Mouse (Mus musculus) spleen, adult 2 months (tissue): ENCODE measurements around the gene Dennd4a. TPM values are rescaled to one million over a fixed set of nuclear protein-coding genes. Genes with fewer than 3 reads are reported as not detected.

ENCODE experiments used
- DNase-seq, 2 experiments: peaks; one replicate each; pipeline versions ENCODE4 v3.0.0 to v3.0.0-alpha.2; 2012 to 2021; ENCODE audit warnings: low spot score in 2 of 2, low read depth in 1 of 2
- H3K27ac ChIP-seq: fragments of 200-500 bp; 2 replicates; pipeline ENCODE4 v1.5.1; 2012; ENCODE audit warnings: low read length, inconsistent platforms; ENCODE audit not compliant: insufficient read depth
- H3K27me3 ChIP-seq: fragments of 200-500 bp; 2 replicates; pipeline ENCODE4 v1.6.1; 2012; ENCODE audit warnings: mild to moderate bottlenecking, moderate library complexity, low read length, inconsistent platforms; ENCODE audit not compliant: control insufficient read depth, insufficient read depth
- H3K36me3 ChIP-seq: fragments of 200-500 bp; 2 replicates; pipeline ENCODE4 v1.6.1; 2012; ENCODE audit warnings: mild to moderate bottlenecking, low read length, inconsistent platforms; ENCODE audit not compliant: control insufficient read depth, insufficient read depth
- H3K4me1 ChIP-seq: fragments of 200-500 bp; 2 replicates; pipeline ENCODE4 v1.6.1; 2011; ENCODE audit warnings: inconsistent platforms; ENCODE audit not compliant: control insufficient read depth, insufficient read depth, insufficient read length
- H3K4me3 ChIP-seq: fragments of 200-500 bp; 2 replicates; pipeline ENCODE4 v1.5.1; 2011; ENCODE audit warnings: mild to moderate bottlenecking, inconsistent platforms; ENCODE audit not compliant: insufficient read depth, insufficient read length; ENCODE audit errors: extremely low read depth
- CTCF ChIP-seq: fragments of 200-500 bp; IDR thresholded peaks from 2 replicates; pipeline ENCODE4 v1.5.1; 2011; ENCODE audit warnings: mild to moderate bottlenecking, inconsistent platforms; ENCODE audit not compliant: insufficient read depth, insufficient read length, insufficient replicate concordance; ENCODE audit errors: extremely low read depth
- POLR2A ChIP-seq: fragments of 200-500 bp; IDR thresholded peaks from 2 replicates; pipeline ENCODE4 v1.6.1; 2011; ENCODE audit warnings: low read depth, low read length, inconsistent platforms
- WGBS: fragments of 180-500 bp; shearing (Covaris S2); methylation state at CpG from one replicate; pipeline ENCODE4 v1.1.7; 2018; 5-methylcytosine and 5-hydroxymethylcytosine counted together
- polyA plus RNA-seq: library from polyadenylated mRNA; depleted of rRNA; stranded (reverse); fragments of >200 nt; gene quantifications from 2 replicates; pipeline ENCODE4 v1.2.3, GENCODE M21; 2012

Dennd4a gene
- polyA plus RNA-seq, 1 experiment = 25.9 TPM

- no peak for TF ChIP-seq POLR2A
- TF ChIP-seq CTCF = no peak
- Histone ChIP-seq H3K27me3 (no peaks in the 10 kb centered on the region), H3K4me1 (peaks cover 2% of the 10 kb centered on the region; the same call in 1 of the 2 replicates), H3K27ac (no peak overlapping the region), H3K4me3 (no peak overlapping the region), H3K36me3 (no peaks in the 10 kb centered on the region)
- 92% methylated on average over 5 of the region's 5 CpGs for WGBS
- DNase-seq = no peak
These were observed 8.6 kb upstream of the Dennd4a start for GRCm38 (mm10) chr9:64802561-64802960.

- DNase-seq = no peak
- H3K4me3 ChIP-seq = no peak overlapping the region
- no peaks in the 10 kb centered on the region for H3K36me3 ChIP-seq
- no peak for TF ChIP-seq POLR2A
- TF ChIP-seq CTCF = no peak
- H3K27ac ChIP-seq = no peak overlapping the region
- H3K27me3 ChIP-seq = no peaks in the 10 kb centered on the region
- WGBS = 90% methylated on average over 5 of the region's 5 CpGs
- H3K4me1 ChIP-seq = peaks cover under 1% of the 10 kb centered on the region; the same call in 1 of the 2 replicates
These were observed 7.5 kb upstream of the Dennd4a start for GRCm38 (mm10) chr9:64803373-64804214.

GRCm38 (mm10) chr9:64805875-64806274 is 5.3 kb upstream of the Dennd4a start:
- no peak for DNase-seq
- TF ChIP-seq POLR2A (no peak), CTCF (no peak)
- 74% methylated on average over 5 of the region's 5 CpGs for WGBS
- no peaks in the 10 kb centered on the region for H3K27me3 ChIP-seq
- H3K4me3 ChIP-seq = no peak overlapping the region
- H3K27ac ChIP-seq = no peak overlapping the region
- no peaks in the 10 kb centered on the region for H3K36me3 ChIP-seq
- no peaks in the 10 kb centered on the region for H3K4me1 ChIP-seq

GRCm38 (mm10) chr9:64806335-64807060 is 4.6 kb upstream of the Dennd4a start:
- no peak overlapping the region for H3K4me3 ChIP-seq
- DNase-seq = no peak
- H3K36me3 ChIP-seq = no peaks in the 10 kb centered on the region
- H3K4me1 ChIP-seq = no peaks in the 10 kb centered on the region
- no peak overlapping the region for H3K27ac ChIP-seq
- H3K27me3 ChIP-seq = no peaks in the 10 kb centered on the region
- WGBS = 67% methylated on average over 6 of the region's 6 CpGs
- TF ChIP-seq POLR2A (no peak), CTCF (no peak)

GRCm38 (mm10) chr9:64807061-64807808 is 3.9 kb upstream of the Dennd4a start:
- H3K27ac ChIP-seq = no peak overlapping the region
- TF ChIP-seq POLR2A = no peak
- TF ChIP-seq CTCF = no peak
- WGBS = 83% methylated on average over 14 of the region's 14 CpGs
- H3K36me3 ChIP-seq = no peaks in the 10 kb centered on the region
- no peak for DNase-seq
- 0 out of 2 replicates have a peak, but pooled peaks cover 1% of the 10 kb centered on the region for H3K4me1 ChIP-seq
- no peak overlapping the region for H3K4me3 ChIP-seq
- H3K27me3 ChIP-seq = no peaks in the 10 kb centered on the region

- H3K4me1 ChIP-seq = peaks cover 7% of the 10 kb centered on the region; the same call in 1 of the 2 replicates
- 84% methylated on average over 3 of the region's 3 CpGs for WGBS
These were observed 1.3 kb upstream of the Dennd4a start for GRCm38 (mm10) chr9:64809851-64810250.

More at GRCm38 (mm10) chr9:64809851-64810250, 1.3 kb upstream of the Dennd4a start:
- TF ChIP-seq CTCF (no peak), POLR2A (no peak)
- Histone ChIP-seq H3K27me3 (no peaks in the 10 kb centered on the region), H3K27ac (peak overlapping the region; percentile 33; the same call in 1 of the 2 replicates), H3K36me3 (no peaks in the 10 kb centered on the region; the same call in 1 of the 2 replicates), H3K4me3 (no peak overlapping the region)
- no peak for DNase-seq
